Mouse (Mus musculus) embryonic stem cell, embryonic (primary cell): ENCODE data around the gene Kcnh4.

ENCODE experiments used
- CTCF ChIA-PET, 4 experiments: fragments of 300-600 bp in 2 of 4; fragments of 350-600 bp in 2 of 4; sonication (Branson Sonifier 250); formaldehyde crosslinking; loops; one replicate each; lab custom pipeline; 2022; ENCODE audit warnings: inconsistent platforms in 2 of 4; lab: Charles Lee
- POLR2A ChIA-PET, 4 experiments: fragments of 300-600 bp in 2 of 4; fragments of 350-600 bp in 2 of 4; sonication (Branson Sonifier 250); formaldehyde crosslinking; loops; one replicate each; lab custom pipeline; 2022; ENCODE audit warnings: antibody characterized with exemption in 4 of 4, inconsistent platforms in 1 of 4; lab: Charles Lee

The Kcnh4 gene

DNA sequence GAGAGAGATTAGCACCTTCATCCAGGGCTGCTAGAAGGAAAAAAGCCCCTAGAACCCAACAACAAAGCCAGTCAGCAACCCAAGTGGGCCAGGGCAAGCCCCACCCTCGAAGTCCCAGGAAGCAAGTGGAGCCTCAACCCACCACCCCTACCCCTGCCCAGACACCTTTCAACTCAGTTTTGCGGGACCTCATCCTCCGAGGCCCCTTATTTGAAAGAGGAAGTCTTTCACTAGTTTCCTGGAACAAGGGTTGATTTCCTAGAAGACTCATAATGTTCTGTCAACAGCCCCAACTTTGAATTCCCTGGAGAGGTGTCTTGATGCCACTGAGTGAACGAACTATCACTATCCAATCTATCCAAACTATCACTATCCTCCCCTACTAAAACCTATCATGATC is 29.8 kb downstream of the Kcnh4 start:
- POLR2A ChIA-PET: interaction anchor here in 1 of 4 experiments (2.1 to 8.4 kb wide), 2 partner anchors 10 to 15 kb away, joined by 6 to 54 read pairs; partner anchors contain the start of gene Hspb9
- CTCF ChIA-PET: interaction anchor here in 1 of 4 experiments (0.9 kb wide), 1 partner anchor 32 kb away, joined by 3 read pairs; no protein-coding TSS in a partner anchor

DNA sequence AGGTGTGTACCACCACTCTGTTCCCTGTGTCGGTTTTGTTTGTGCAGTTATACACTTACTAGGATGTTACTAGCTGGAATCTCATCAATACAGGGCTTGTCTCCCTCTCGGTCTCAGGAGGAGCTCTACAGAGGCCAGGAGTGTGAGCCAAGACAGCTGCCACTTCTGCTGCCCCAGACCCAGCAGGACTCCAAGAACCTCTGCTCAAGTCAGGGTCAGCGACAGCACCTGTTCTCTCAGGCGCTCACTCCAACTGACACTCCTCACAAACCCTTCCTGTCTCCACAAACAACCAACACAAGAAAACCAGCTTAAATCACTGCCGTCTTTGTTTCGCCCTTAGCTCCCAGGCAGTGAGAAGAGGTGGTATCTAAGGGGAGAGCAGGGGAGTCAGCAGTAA is 31.1 kb downstream of the Kcnh4 start:
- ChIA-PET CTCF (interaction anchor here in 2 of 4 experiments (0.6 to 1.6 kb wide), 4 partner anchors 17 to 972 kb away, joined by 3 to 4 read pairs (median 3); no protein-coding TSS in a partner anchor), POLR2A (interaction anchor here in 3 of 4 experiments (0.5 to 8.4 kb wide), 8 partner anchors 9 to 422 kb away, joined by 3 to 54 read pairs (median 6); partner anchors contain the start of genes Rab5c (in 2 of the 3) and Hspb9 (in 1 of the 3))

DNA sequence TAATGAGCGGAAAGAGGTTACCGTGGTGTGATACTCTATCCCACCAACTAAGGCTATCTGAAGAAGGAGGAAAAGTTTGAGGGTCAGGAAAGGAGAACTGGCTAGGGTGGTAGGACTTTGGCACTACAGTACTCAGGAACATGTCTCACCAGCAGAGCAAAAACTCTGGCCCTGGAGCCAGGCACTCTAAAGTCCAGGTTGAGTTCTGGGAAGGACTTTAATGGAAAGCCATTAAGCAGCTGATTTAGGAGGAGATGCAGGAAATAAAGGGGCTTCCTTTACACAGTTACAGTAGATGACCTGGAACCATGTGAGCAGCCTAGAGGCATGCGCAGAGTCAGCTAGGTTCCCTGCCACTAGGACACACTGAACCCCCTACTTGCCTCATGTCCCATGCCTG is 32.5 kb downstream of the Kcnh4 start:
- ChIA-PET POLR2A (interaction anchor here in 3 of 4 experiments (0.9 to 8.4 kb wide), 6 partner anchors 10 to 200 kb away, joined by 3 to 54 read pairs (median 10); partner anchors contain the start of genes Hspb9 (in 2 of the 3), Rab5c (in 2 of the 3) and Acly (in 1 of the 3)), CTCF (interaction anchor here in 1 of 4 experiments (1.0 kb wide), 1 partner anchor 11 kb away, joined by 5 read pairs; the partner anchor contains the start of gene Rab5c)

DNA sequence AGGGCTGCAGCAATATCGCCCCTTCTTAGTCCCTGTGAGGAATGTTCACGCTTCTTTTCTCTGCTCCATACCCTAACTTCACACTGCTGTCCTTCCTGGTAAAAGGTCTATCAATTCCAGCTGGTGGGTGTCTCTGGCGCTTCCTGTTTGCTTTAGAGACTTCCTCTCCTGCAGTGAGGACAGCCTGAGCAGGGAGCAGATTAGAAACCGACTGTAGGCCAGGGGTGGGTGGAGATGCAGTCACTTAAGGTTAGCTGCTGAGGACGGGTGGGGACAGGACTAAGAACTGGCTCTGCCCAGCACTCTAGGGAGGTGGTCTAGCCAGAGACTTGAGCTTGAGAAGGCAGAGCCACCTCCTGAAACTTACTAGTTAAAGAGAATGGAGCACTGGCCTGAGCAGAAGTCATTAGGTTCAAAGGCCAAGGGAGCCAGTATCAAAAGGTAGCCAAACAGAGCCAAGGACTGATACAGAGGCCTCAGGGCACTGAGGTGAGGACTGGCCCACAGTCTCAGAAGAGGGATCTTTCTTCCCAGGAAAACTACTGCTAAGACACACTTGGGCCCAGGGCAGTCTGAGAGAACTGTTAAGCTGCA is 34.7 kb downstream of the Kcnh4 start:
- POLR2A ChIA-PET: interaction anchor here in 3 of 4 experiments (0.5 to 8.4 kb wide), 16 partner anchors 10 to 717 kb away, joined by 3 to 54 read pairs (median 4); partner anchors contain the start of genes Rab5c (in 3 of the 3), Hspb9 (in 2 of the 3), Eif1 (in 1 of the 3) and Kat2a (in 1 of the 3)
- CTCF ChIA-PET: interaction anchor here (0.5 to 2.4 kb wide), 8 partner anchors 10 to 169 kb away, joined by 3 to 15 read pairs (median 4); partner anchors contain the start of genes Rab5c (in 2 of the 4) and Hspb9 (in 1 of the 4)

DNA sequence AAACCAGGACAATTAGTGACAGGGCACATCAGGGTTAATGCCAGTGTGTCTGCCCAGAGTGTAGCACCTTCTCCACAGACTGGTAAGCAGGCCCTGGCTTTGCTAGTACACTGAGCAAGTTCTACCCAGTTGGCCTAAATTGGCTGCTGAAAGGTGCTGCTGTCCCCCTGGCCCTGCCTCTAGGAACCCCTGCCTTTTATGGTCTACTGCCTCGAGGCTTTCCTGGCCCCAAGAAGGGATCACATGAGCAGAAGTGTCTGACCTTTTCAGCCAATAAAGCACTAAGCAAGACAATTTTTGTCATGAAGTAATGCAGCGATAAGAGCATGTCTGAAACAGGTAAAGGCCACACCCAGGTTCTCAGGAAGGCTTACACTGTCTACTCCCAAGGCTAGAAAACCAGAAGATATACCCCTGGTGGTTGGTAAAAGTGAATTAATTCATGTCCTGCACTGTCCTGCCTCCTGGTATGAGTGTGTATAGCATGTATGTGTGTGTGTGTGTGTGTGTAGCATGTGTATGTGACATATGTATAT is 37.2 kb downstream of the Kcnh4 start:
- ChIA-PET CTCF (interaction anchor here in 1 of 4 experiments (1.2 kb wide), 1 partner anchor 9 kb away, joined by 3 read pairs; the partner anchor contains the start of gene Hspb9), POLR2A (interaction anchor here in 2 of 4 experiments (0.8 to 8.4 kb wide), 5 partner anchors 7 to 325 kb away, joined by 3 to 54 read pairs (median 5); partner anchors contain the start of genes Hspb9 (in 1 of the 2), Jup (in 1 of the 2) and Rab5c (in 1 of the 2))

DNA sequence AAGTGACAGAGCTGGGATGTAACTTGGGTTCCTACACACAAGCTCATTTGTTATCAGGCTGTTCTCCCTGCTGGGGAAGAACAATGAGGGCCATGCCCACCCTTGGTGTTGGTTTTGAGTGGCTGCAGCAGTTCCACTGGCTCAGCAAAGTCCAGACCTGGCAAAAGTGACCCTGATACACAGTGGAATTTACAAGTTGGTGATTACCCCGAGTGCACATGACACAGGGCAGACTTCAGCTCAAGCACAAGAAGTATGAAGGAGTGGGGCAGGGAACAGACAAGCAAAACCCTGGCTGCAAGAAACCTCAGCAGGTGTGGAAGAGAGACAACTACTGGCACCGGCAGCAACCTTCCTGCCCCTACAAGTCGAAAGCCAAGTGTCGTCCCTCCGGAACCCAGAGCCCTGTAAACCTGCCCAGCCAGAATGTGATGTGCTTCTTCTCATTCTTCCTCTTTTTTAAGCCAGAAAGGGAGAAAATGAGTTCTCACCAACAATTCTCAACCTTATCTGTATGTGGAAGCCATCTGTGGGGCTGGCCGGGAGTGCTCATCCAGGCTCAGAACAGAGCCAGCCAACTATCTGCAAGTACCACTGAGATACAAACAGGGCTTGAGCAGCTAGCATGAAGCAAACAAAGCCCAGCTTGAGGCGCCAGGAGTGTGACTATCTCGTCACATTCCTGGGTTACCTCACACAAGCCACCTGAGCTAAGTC is 37.8 kb downstream of the Kcnh4 start:
- CTCF ChIA-PET: interaction anchor here in 2 of 4 experiments (0.9 to 1.2 kb wide), 3 partner anchors 8 to 39 kb away, joined by 3 to 4 read pairs (median 3); partner anchors contain the start of genes Hspb9 (in 1 of the 2) and Kcnh4 (in 1 of the 2)
- POLR2A ChIA-PET: interaction anchor here in 2 of 4 experiments (0.5 to 2.5 kb wide), 13 partner anchors 9 to 324 kb away, joined by 3 to 13 read pairs (median 4); partner anchors contain the start of genes Rab5c (in 2 of the 2), Hspb9 (in 1 of the 2), Jup (in 1 of the 2) and Kcnh4 (in 1 of the 2)

DNA sequence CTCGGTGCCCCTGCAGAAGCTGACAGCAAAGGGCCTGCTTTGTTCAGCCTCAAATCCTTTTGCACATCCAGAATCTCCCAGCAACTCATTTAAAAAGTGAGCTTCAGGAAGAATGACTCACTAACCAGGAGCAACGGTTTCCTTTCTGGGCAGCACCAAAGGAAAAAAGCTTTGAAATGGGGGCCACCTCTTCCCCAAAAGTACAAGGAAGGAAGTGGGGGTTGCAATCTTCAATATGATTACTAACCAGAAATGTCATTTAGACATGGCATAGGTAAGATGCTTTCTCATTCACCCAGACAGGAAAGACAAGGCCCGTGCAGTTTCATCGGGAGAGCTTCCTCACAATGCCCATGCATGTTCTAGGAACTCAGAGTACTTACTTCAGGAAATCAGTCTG is 38.5 kb downstream of the Kcnh4 start:
- CTCF ChIA-PET: interaction anchor here in 3 of 4 experiments (0.7 to 1.0 kb wide), 4 partner anchors 13 to 40 kb away, joined by 3 to 8 read pairs (median 4); partner anchors contain the start of gene Kcnh4 (in 1 of the 3)

DNA sequence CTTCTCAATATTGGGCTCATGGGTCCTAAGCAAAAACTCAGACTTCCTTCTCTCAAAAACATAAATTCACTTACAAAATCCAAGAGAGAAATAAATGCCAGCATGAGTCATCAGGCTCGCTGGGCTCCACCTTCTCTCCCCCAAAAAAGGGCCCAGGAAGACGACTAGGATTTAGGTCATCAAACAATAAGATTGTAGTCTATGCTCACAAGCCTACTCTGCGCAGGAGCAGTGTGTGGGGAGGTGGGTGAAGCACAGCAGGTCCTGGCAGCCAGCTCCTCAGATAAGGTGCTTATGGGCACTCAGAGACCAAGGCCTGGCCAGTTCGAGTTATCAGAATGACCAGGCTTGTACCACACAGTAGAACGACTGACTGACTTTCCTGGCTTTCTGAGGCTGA is 39.4 kb downstream of the Kcnh4 start:
- ChIA-PET POLR2A (interaction anchor here (0.8 to 2.5 kb wide), 9 partner anchors 8 to 193 kb away, joined by 3 to 13 read pairs (median 4); partner anchors contain the start of genes Acly (in 2 of the 4) and Rab5c (in 2 of the 4)), CTCF (interaction anchor here in 2 of 4 experiments (0.7 to 1.0 kb wide), 2 partner anchors 14 to 25 kb away, joined by 3 to 8 read pairs; no protein-coding TSS in a partner anchor)

More for the DNA sequence above, 38.5 kb downstream of the Kcnh4 start:
- POLR2A ChIA-PET: interaction anchor here (0.8 to 2.5 kb wide), 13 partner anchors 8 to 324 kb away, joined by 3 to 13 read pairs (median 4); partner anchors contain the start of genes Rab5c (in 3 of the 4), Hspb9 (in 1 of the 4), Jup (in 1 of the 4) and Kcnh4 (in 1 of the 4)

DNA sequence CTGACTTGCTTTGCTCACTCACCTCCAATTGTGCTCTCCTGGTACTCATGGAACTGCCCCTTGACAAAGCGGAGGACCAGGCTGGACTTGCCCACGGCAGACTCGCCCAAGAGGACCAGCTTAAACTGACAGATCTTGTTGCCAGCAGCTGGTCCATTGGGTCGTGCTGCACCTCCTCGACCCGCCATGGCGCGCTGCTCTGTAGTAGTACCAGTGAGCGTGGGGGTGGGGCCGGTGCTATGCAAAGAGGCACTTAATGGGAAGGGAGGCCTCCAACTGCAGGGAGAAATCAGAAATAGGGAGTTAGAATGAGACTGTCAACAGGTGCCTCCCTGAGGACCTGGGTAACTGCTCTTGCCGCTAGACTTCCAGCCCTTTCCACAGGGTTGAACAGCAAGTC is 39.8 kb downstream of the Kcnh4 start:
- POLR2A ChIA-PET: interaction anchor here (0.6 to 2.1 kb wide), 8 partner anchors 8 to 192 kb away, joined by 3 to 7 read pairs (median 4); partner anchors contain the start of genes Acly (in 2 of the 4) and Rab5c (in 1 of the 4)
- CTCF ChIA-PET: interaction anchor here in 1 of 4 experiments (1.2 kb wide), 1 partner anchor 97 kb away, joined by 4 read pairs; no protein-coding TSS in a partner anchor

DNA sequence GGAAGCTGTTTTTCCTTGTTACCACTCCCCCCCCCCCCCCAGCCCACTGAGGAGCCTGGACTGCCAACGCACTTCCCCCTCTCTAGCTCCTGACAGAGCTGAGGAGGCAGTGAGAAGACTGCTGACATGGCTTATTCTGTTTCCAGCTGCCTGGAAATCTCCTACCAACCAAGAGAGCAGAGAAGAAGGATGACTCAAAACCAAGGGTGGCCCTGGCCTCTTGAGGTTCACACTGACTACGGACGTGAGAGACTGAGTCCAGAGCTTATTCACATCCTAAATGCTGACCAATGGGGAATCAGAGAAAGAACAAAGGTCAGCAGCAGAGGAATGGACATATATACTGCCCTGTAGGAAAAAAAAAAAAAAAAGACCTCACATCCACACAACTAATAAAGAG is 40.4 kb downstream of the Kcnh4 start:
- CTCF ChIA-PET: interaction anchor here in 1 of 4 experiments (0.7 to 1.2 kb wide), 2 partner anchors 96 to 131 kb away, joined by 3 to 4 read pairs; no protein-coding TSS in a partner anchor
- POLR2A ChIA-PET: interaction anchor here in 2 of 4 experiments (0.6 to 2.1 kb wide), 5 partner anchors 10 to 189 kb away, joined by 3 to 6 read pairs (median 4); no protein-coding TSS in a partner anchor

DNA sequence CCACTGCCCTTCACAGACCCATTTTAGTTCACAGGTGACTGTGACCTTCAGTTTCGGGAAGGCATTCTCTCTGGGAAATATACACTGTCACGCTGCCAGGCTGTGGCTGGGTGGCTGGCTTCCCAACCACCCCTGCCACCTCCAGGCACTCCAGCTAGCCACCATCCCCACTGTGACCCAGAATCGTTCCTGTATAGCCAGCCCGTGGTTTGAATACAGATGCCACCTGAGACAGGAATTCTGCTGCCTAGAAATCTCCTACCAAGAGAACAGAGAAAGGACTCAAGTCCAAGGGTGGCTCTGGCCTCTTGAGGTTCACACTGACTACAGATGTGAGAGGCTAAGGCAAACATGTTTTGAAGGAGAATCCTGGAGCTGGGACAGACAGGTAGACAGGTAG is 40.9 kb downstream of the Kcnh4 start:
- CTCF ChIA-PET: interaction anchor here in 1 of 4 experiments (0.7 to 1.2 kb wide), 2 partner anchors 96 to 131 kb away, joined by 3 to 4 read pairs; no protein-coding TSS in a partner anchor

DNA sequence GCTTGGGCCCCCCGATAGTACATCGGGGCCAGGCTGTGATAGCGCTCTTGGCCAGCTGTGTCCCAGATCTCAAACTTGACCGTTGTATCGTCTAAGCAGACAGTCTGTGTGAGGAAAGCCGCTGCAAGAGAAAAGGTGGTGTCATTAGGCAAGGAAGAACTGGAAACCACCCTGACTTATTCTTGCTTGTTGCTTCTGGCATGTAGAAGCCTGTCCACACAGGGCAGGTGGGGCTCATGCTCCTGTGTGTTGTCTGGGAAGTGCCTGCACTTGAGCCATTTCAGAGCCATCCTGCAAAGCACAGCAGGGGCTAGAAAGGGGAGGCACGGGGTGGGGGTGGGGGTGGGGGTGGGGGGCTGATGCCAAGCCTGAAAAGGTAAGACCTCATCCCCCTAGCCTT is 41.3 kb downstream of the Kcnh4 start:
- POLR2A ChIA-PET: no interaction called here

More for the DNA sequence above, 40.9 kb downstream of the Kcnh4 start:
- POLR2A ChIA-PET: interaction anchor here in 2 of 4 experiments (0.7 to 2.1 kb wide), 2 partner anchors 10 to 43 kb away, joined by 4 to 6 read pairs; no protein-coding TSS in a partner anchor

DNA sequence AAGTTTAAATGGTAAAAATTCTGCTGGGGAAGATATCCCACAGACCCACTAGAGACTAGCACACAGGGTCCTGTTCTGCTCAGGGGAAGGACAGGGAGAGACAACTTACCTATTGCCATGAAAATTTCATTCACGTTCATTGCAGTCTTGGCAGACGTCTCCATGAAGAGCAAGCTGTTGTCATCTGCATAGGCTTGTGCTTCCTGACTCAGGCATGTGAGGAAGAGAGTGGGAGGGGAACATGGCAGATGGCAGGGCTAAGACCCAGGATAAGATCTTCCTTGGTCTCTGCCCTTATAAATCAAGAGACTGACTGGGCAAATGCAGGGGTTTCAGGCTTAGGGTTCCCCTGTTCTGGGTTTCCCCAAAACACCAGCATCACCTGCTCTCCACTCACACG is 43.1 kb downstream of the Kcnh4 start:
- CTCF ChIA-PET: interaction anchor here in 3 of 4 experiments (0.5 to 1.0 kb wide), 4 partner anchors 9 to 242 kb away, joined by 3 read pairs; no protein-coding TSS in a partner anchor
- POLR2A ChIA-PET: interaction anchor here in 3 of 4 experiments (1.0 to 5.8 kb wide), 6 partner anchors 9 to 219 kb away, joined by 3 to 54 read pairs (median 8); partner anchors contain the start of genes Dhx58 (in 1 of the 3) and Rab5c (in 1 of the 3)

More for the DNA sequence above, 41.3 kb downstream of the Kcnh4 start:
- CTCF ChIA-PET: no interaction called here

DNA sequence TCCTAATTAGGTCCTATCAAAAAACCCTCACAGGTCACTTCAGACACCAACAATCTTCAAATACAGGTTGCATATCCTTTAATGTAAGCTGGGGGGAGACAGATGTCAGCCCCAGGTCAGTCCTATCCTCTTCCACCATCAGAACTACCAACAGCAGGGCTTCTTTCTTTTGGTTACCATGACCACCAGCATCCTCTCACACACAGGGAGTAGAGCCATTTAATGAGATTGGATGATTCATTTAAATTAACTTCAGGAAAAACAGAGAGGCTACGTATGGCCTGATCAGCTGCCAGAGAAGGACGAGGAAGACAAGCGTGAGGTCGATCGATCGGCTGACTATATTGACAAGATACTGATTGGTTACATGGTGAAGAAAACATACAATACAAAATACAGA is 44.8 kb downstream of the Kcnh4 start:
- POLR2A ChIA-PET: interaction anchor here (0.6 to 5.8 kb wide), 42 partner anchors 10 to 395 kb away, joined by 3 to 54 read pairs (median 4); partner anchors contain the start of genes Nkiras2 (in 3 of the 4), Acly (in 2 of the 4), Dnajc7 (in 2 of the 4) and Rab5c (in 2 of the 4)

DNA sequence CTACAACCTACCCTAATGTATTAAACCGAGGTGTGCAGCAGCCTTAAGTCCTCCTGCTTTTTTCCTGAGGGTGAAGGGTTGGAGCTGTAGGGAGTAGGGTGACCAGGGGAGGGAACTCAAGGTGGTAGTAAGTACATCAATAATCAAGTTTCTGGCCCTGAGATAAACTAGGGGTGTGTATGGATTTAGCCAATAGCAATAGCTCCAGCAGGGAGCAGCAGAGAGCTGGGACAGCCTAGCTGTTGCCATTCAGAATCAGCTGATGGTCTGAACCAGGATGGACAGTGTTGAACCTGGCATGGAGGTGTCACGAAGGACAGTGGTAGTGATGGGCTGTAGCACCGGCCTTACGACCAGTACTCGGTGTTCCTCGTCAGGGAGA is 45.2 kb downstream of the Kcnh4 start:
- POLR2A ChIA-PET: interaction anchor here (0.6 to 5.8 kb wide), 50 partner anchors 9 to 395 kb away, joined by 3 to 54 read pairs (median 4); partner anchors contain the start of genes Nkiras2 (in 3 of the 4), Rab5c (in 3 of the 4), Stat3 (in 3 of the 4) and Acly (in 2 of the 4)
- CTCF ChIA-PET: interaction anchor here (0.5 to 3.0 kb wide), 49 partner anchors 10 to 1569 kb away, joined by 3 to 25 read pairs (median 4); partner anchors contain the start of genes Rab5c (in 3 of the 4), Kcnh4 (in 2 of the 4), Acly (in 1 of the 4) and Ghdc (in 1 of the 4)

More for the DNA sequence above, 44.8 kb downstream of the Kcnh4 start:
- CTCF ChIA-PET: interaction anchor here (0.5 to 3.0 kb wide), 44 partner anchors 9 to 1569 kb away, joined by 3 to 25 read pairs (median 4); partner anchors contain the start of genes Rab5c (in 3 of the 4), Acly (in 1 of the 4), Kcnh4 (in 1 of the 4) and Psmc3ip (in 1 of the 4)
